Mouse (Mus musculus) 3134 (cell line): Measurements from ENCODE around the gene Serinc4.
A peak's percentile ranks its signal among the peaks of the same experiment; 100 is the strongest.
"Not testable (repeated sequence)": the region's sequence is repeated elsewhere in the genome, so short reads cannot be mapped to it uniquely, and the experiment has no call there.

ENCODE experiments used
- DNase-seq: peaks from one replicate; pipeline ENCODE4 v3.0.0-alpha.2; 2011; ENCODE audit warnings: low spot score; ENCODE audit not compliant: insufficient read length; ENCODE audit errors: extremely low read depth

Gene Serinc4

GRCm38 (mm10) chr2:121456692-121457642, at the start of gene Serinc4:
Gene Serinc4, minus strand, starts transcription at chr2:121456781.
- peak; percentile 84 for DNase-seq

- not testable (repeated sequence) for DNase-seq
Observed at GRCm38 (mm10) chr2:121501550-121501949, 45.0 kb upstream of the Serinc4 start.

- DNase-seq: not testable (repeated sequence)
Observed at GRCm38 (mm10) chr2:121484403-121484802, 27.8 kb upstream of the Serinc4 start.

GRCm38 (mm10) chr2:121483576-121483975, 27.0 kb upstream of the Serinc4 start:
- no peak for DNase-seq

- DNase-seq: not testable (repeated sequence)
Observed at GRCm38 (mm10) chr2:121480916-121481315, 24.3 kb upstream of the Serinc4 start.

GRCm38 (mm10) chr2:121480498-121480897, 23.9 kb upstream of the Serinc4 start:
- peak; percentile 41 for DNase-seq

- DNase-seq: no peak
Observed at GRCm38 (mm10) chr2:121477491-121478266, 21.1 kb upstream of the Serinc4 start.

- DNase-seq: not testable (repeated sequence)
Observed at GRCm38 (mm10) chr2:121475306-121475705, 18.7 kb upstream of the Serinc4 start.

GRCm38 (mm10) chr2:121474180-121474535, 17.6 kb upstream of the Serinc4 start:
- DNase-seq: no peak

- peak; percentile 74 for DNase-seq
Observed at GRCm38 (mm10) chr2:121473301-121474179, 17.0 kb upstream of the Serinc4 start, which contains the start of gene Mfap1b. Gene Mfap1b, minus strand, starts transcription at chr2:121474067.

- not testable (repeated sequence) for DNase-seq
Observed at GRCm38 (mm10) chr2:121472783-121473182, 16.2 kb upstream of the Serinc4 start.

- not testable (repeated sequence) for DNase-seq
Observed at GRCm38 (mm10) chr2:121468982-121469381, 12.4 kb upstream of the Serinc4 start.

- DNase-seq: no peak
Observed at GRCm38 (mm10) chr2:121460071-121460470, 3.5 kb upstream of the Serinc4 start.

GRCm38 (mm10) chr2:121455534-121455933, 1.0 kb downstream of the Serinc4 start:
- no peak for DNase-seq

- no peak for DNase-seq
Observed at GRCm38 (mm10) chr2:121453917-121454316, 2.7 kb downstream of the Serinc4 start.

GRCm38 (mm10) chr2:121452990-121453389, 3.6 kb downstream of the Serinc4 start, which contains the start of gene Hypk:
Gene Hypk, plus strand, starts transcription at chr2:121453290.
- no peak for DNase-seq

- DNase-seq: no peak
Observed at GRCm38 (mm10) chr2:121452361-121452760, 4.2 kb downstream of the Serinc4 start.

GRCm38 (mm10) chr2:121450093-121450492, 6.5 kb downstream of the Serinc4 start:
- peak; percentile 30 for DNase-seq

- DNase-seq: no peak
Observed at GRCm38 (mm10) chr2:121449545-121450011, 7.0 kb downstream of the Serinc4 start.
